Mouse (Mus musculus) kidney, embryonic 16.5 days (tissue): ENCODE measurements around the gene Wdr78. TPM values are rescaled to one million over a fixed set of nuclear protein-coding genes. Genes with fewer than 3 reads are reported as not detected.

Experiments
- ATAC-seq: fragments of 200-750 bp; cut with Nextera tagmentation; 2 replicates; pipeline ENCODE4 v1.8.0; 2017; ENCODE audit warnings: moderate TSS enrichment; ENCODE audit not compliant: low FRiP score, low TSS enrichment
- H3K27ac ChIP-seq: fragments of 300-500 bp; sonication (generic); 2 replicates; pipeline ENCODE4 v1.5.1; 2014; ENCODE audit warnings: low read length
- H3K27me3 ChIP-seq: fragments of 300-500 bp; sonication (generic); 2 replicates; pipeline ENCODE4 v1.6.1; 2014; ENCODE audit warnings: low read length, control low read depth, mixed read lengths; ENCODE audit not compliant: insufficient read depth
- H3K36me3 ChIP-seq: fragments of 300-500 bp; sonication (generic); 2 replicates; pipeline ENCODE4 v1.6.1; 2014; ENCODE audit warnings: low read length, control low read depth, mixed read lengths; ENCODE audit not compliant: insufficient read depth
- H3K4me1 ChIP-seq: fragments of 300-500 bp; sonication (generic); 2 replicates; pipeline ENCODE4 v1.6.1; 2014; ENCODE audit warnings: low read length, control low read depth, mixed read lengths; ENCODE audit not compliant: insufficient read depth
- H3K4me2 ChIP-seq: fragments of 300-500 bp; sonication (generic); replicated peaks from 2 replicates; pipeline ENCODE4 v1.6.1; 2014; ENCODE audit warnings: low read depth, low read length
- H3K4me3 ChIP-seq: fragments of 300-500 bp; sonication (generic); 2 replicates; pipeline ENCODE4 v1.5.1; 2014; ENCODE audit warnings: mild to moderate bottlenecking, low read length
- H3K9ac ChIP-seq: fragments of 300-500 bp; sonication (generic); replicated peaks from 2 replicates; pipeline ENCODE4 v1.6.1; 2014; ENCODE audit warnings: low read length
- H3K9me3 ChIP-seq: fragments of 300-500 bp; sonication (generic); 2 replicates; pipeline ENCODE4 v1.6.1; 2016; ENCODE audit warnings: low read length, control low read depth
- WGBS: fragments of 180-500 bp; shearing (Covaris S2); extraction: QIAGEN DNeasy Blood & Tissue Kit; methylation state at CpG from one replicate; pipeline ENCODE4 v1.1.7; 2014; 5-methylcytosine and 5-hydroxymethylcytosine counted together
- polyA plus RNA-seq: library from polyadenylated mRNA; unstranded; fragments of >200 nt; fragmentation: Nextera tagmentation; extraction: Ambion mirVana; gene quantifications from 2 replicates; pipeline ENCODE4 v1.2.1, GENCODE M21; 2015

Gene Wdr78
- polyA plus RNA-seq, 1 experiment from 2014 or later = 4.3 TPM

DNA sequence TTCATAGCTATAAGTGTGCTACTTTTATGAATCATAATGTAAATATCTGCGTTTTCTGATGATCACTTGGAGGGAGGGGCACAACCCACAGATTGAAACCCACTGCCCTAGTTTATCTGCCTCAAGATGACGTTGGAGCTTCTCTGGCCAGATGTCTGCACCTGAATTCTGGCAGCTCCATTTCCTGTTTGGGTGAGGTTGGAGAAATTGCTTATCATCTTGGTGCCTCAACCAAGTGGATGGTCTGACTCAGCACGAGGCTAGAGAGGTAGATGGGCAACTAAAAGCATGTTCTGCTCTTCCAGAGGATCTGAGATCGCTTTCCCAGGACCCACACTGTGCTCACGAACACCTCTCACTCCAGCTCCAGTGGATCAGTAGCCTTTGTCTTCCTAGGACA is 49.4 kb downstream of the Wdr78 start:
- Histone ChIP-seq H3K27me3 (no peaks in the 10 kb centered on the region), H3K4me3 (no peak overlapping the region), H3K4me1 (no peaks in the 10 kb centered on the region), H3K27ac (no peak overlapping the region), H3K9me3 (no peaks in the 10 kb centered on the region), H3K9ac (no peak overlapping the region), H3K4me2 (no peak overlapping the region), H3K36me3 (no peaks in the 10 kb centered on the region)
- 82% methylated on average over 5 of the region's 5 CpGs for WGBS
- no peak for ATAC-seq

DNA sequence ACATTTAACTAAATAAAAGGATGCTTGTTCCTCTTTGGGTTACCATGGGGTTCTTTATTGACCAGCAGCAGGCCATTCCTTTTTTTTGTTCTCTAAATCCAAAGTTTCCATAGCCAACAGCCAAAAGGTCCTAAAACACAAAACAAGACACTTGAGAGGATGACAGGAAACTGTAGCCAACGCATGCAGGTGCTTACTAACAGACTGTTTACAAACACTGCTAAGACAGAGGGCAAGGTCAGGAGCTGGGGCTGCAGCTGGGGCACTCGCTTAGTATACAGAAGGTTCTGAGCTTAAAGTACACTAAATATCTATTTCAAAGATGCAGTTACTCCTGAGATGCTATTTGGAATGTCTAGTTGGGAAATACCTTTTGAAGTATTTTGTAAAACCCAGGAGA is 49.9 kb downstream of the Wdr78 start:
- Histone ChIP-seq H3K4me3 (no peak overlapping the region), H3K9me3 (no peaks in the 10 kb centered on the region), H3K4me1 (no peaks in the 10 kb centered on the region), H3K27me3 (no peaks in the 10 kb centered on the region), H3K4me2 (no peak overlapping the region), H3K36me3 (0 out of 2 replicates have a peak, but pooled peaks cover under 1% of the 10 kb centered on the region), H3K9ac (no peak overlapping the region), H3K27ac (no peak overlapping the region)
- no peak for ATAC-seq
- 71% methylated on average over 2 of the region's 2 CpGs for WGBS

DNA sequence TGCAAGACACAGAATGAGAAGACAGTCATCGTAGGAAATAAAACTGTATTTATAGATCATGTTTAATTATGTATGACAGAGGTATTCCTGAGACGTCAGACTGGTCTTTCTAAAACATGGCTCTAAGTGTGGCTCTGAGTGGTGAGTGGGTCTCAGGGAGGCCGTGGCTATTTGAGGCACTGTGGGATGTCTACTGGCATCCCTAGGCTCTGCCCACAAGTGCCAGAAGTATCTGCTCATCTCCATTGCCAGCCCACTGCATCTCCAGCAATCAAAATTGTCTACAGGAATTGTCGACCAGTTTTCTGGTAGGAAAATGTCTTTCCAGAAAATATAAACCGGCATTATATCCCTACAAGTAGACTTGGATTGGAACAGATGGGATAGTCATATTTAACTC is 57.4 kb downstream of the Wdr78 start:
- no peak for ATAC-seq
- WGBS = 87% methylated on average over 5 of the region's 5 CpGs
- no peak overlapping the region for H3K27ac ChIP-seq
- H3K9me3 ChIP-seq = no peaks in the 10 kb centered on the region
- no peak overlapping the region for H3K4me2 ChIP-seq
- H3K4me1 ChIP-seq = no peaks in the 10 kb centered on the region
- H3K4me3 ChIP-seq = no peak overlapping the region
- 0 out of 2 replicates have a peak, but pooled peaks cover 2% of the 10 kb centered on the region for H3K36me3 ChIP-seq
- no peaks in the 10 kb centered on the region for H3K27me3 ChIP-seq
- no peak overlapping the region for H3K9ac ChIP-seq

DNA sequence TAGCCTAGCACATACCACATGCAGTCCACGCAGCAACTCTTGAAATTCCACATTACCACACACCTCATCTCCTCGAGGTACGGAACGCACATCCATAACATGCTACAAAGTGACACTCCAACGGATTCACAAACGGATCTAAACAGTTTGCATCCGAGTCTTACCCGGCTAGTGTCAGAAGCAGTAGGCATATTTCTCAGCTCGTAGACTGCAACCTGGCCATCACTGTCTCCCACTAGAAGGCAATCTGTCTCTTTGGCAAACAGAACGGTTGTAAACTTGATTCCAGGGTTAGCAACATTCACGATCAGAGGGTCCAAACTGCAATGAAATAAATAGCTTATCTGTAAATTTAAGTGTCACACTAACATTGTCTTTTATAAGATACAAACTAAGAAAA is 66.3 kb downstream of the Wdr78 start:
- Histone ChIP-seq H3K4me3 (no peak overlapping the region), H3K36me3 (no peaks in the 10 kb centered on the region), H3K27me3 (no peaks in the 10 kb centered on the region), H3K9me3 (no peaks in the 10 kb centered on the region), H3K4me2 (no peak overlapping the region), H3K27ac (no peak overlapping the region), H3K4me1 (no peaks in the 10 kb centered on the region), H3K9ac (no peak overlapping the region)
- 79% methylated on average over 11 of the region's 11 CpGs for WGBS
- ATAC-seq = no peak

DNA sequence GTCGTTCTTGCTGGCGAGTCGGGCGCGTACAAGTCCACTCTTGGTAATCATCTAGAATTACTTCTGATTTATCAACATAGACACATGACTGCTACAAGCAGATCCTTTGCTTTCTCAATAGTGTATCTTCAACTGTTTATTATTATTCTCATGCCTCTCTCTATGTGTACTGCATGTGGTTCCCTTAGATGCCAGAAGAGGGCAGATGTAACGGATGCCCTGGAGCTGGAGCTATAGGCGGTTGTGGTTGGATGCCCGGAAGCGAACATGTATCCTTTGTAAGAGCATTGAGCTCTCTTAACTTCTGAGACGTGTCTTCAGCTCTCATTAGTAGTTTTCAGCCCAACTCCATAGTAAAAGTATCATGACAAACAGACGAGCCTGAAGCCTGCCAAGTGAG is 71.4 kb downstream of the Wdr78 start:
- no peak overlapping the region for H3K27ac ChIP-seq
- H3K4me3 ChIP-seq = no peak overlapping the region
- no peak overlapping the region for H3K9ac ChIP-seq
- 89% methylated on average over 11 of the region's 11 CpGs for WGBS
- no peaks in the 10 kb centered on the region for H3K27me3 ChIP-seq
- H3K4me2 ChIP-seq = no peak overlapping the region
- no peaks in the 10 kb centered on the region for H3K9me3 ChIP-seq
- no peaks in the 10 kb centered on the region for H3K4me1 ChIP-seq
- no peaks in the 10 kb centered on the region for H3K36me3 ChIP-seq
- ATAC-seq = no peak

DNA sequence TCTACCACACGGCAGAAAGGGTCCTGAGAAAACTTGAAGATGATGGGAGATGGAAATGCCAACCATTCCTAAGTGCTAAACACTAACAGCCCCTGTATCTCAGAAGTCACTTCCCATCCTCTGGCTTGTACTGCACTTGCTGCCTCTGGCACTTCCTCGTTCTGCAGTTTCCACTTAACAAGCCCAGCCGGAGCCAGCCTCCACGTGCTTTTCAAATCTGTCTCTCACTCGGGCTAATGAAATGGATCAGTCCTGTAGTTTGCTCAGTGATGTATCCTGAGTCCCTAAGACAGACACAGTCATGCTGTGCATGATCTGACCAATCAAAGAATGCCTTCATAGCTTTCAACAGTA is 74.5 kb downstream of the Wdr78 start:
- ATAC-seq = no peak
- Histone ChIP-seq H3K27ac (no peak overlapping the region), H3K4me2 (no peak overlapping the region), H3K4me3 (no peak overlapping the region), H3K9me3 (no peaks in the 10 kb centered on the region), H3K36me3 (no peaks in the 10 kb centered on the region), H3K27me3 (no peaks in the 10 kb centered on the region), H3K9ac (no peak overlapping the region), H3K4me1 (no peaks in the 10 kb centered on the region)
- 62% methylated on average over 5 of the region's 5 CpGs for WGBS

DNA sequence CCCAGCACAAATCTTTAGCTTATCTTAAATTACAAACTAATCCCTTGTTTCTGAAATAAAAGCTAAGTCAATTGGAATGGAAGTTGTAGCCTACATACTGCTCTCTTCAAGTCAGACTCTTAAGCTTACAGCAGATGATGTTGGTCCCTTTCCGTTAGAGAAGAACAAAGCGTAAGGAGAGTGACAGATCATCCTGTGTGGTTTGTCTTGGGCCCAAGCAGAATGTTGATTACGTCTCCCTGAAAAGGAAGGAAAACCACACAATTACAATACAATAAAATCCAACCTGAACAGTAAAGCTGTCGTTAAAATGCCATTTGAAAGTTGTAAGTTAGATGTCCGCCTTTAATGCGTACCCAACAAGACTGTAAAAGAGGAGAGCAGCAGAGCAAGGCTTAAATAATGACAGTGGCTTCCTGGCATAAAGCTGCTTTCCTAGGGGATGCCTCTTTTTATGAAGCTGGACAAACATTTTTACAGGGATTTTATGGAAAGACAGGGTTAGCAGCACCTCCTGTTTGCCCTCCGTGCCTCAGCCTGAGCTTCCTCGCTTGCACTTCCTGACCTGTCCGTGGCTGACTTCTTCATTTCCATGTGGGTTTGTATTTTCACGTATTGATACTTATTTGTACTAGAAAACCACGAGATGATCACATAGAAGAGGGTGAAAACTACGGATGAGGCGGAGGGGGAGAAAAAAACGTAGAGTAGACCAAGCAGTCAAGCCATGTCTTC is 75.1 kb downstream of the Wdr78 start:
- H3K4me1 ChIP-seq = no peaks in the 10 kb centered on the region
- H3K4me3 ChIP-seq = no peak overlapping the region
- H3K9me3 ChIP-seq = no peaks in the 10 kb centered on the region
- H3K27ac ChIP-seq = no peak overlapping the region
- H3K27me3 ChIP-seq = no peaks in the 10 kb centered on the region
- 64% methylated on average over 14 of the region's 14 CpGs for WGBS
- ATAC-seq = no peak
- no peaks in the 10 kb centered on the region for H3K36me3 ChIP-seq
- no peak overlapping the region for H3K4me2 ChIP-seq
- no peak overlapping the region for H3K9ac ChIP-seq

DNA sequence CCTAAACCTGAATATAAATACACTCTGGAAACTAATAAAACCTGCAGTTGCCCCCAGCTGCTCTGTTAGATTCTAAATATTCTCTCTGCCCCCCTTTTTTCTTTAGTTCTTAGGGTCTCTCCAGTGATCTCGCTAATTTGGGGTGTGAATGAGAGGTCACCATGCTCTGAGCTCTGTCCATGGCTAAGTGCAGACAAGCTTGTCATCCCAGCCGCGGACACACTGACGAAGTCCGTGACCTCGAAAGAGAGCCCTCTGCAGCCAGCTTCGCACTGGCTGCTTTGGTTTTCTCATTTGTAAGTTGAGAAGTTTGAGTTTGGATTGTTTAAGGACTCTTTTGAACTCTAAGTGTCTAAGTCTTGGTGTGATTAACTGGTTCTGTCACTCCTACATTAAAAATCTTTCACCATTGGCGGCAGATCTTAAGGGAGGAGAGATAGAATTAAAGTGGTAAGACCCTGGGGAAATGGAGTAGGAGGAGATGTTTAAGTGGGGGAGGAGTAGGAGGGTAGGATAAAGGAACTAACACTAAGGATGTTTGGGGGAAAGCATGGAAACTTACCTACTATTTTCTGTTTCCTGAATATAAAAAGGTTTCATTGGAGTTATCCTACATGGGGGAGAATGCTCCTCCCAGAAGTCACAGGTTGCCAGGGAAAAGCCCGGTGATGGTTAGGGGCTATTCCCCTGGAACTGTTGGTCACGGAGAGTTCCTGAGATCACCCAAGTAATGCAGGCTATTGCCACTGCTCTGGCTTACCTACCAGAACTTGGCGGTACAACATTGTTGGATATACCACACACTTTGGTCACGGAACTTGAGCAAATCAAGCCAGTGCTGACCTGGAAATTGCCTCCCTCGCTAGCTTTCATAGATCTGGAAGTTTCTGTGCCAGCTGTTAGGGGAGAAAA is 85.9 kb downstream of the Wdr78 start:
- H3K9me3 ChIP-seq = no peaks in the 10 kb centered on the region
- no peak overlapping the region for H3K9ac ChIP-seq
- H3K4me2 ChIP-seq = peak overlapping the region; percentile 11; the same call in 1 of the 2 replicates
- no peak overlapping the region for H3K4me3 ChIP-seq
- H3K36me3 ChIP-seq = no peaks in the 10 kb centered on the region
- no peak overlapping the region for H3K27ac ChIP-seq
- WGBS = 33% methylated on average over 13 of the region's 13 CpGs
- ATAC-seq = peak; percentile 87
- peaks cover 4% of the 10 kb centered on the region; the same call in 1 of the 2 replicates for H3K4me1 ChIP-seq
- H3K27me3 ChIP-seq = no peaks in the 10 kb centered on the region

DNA sequence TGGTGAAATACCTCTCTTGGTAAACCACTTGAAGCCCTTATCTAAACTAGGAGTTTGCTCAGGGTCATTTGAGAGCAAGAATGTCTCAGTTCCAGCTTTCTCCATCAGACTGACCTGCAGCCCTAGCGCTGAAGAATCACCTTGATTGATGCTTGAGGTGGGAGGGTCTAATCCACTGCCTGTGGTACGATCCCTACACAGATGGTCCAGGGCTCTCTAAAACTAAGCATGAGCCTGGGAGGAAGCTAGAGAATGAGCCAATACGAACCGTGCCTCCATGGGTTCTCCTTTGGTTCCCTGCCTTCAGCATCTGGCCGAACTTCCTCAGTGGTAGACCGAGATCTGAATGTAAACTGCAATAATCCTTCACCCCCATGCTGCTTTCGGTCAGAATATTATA is 86.6 kb downstream of the Wdr78 start:
- H3K9ac ChIP-seq = no peak overlapping the region
- 0 out of 2 replicates have a peak, but pooled peaks have one; percentile 61 for ATAC-seq

DNA sequence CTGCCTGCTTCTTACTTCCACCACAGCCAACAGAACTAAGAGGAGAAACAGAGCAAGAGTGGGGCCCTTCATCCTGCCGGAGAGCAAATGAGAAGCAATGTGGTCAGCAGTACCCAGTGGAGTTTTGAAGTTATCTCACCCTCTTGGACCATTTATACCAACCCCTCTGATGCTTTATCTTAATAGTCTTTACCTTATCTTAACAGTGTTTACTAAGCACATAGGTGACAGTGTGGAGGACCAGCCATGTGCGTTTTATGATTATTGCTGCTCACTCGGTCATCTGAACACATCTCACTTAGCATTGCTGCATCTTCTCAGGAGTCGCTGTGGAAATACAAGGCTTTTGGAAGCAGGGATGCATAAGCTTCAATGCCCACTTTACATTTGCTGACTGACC is 87.7 kb downstream of the Wdr78 start, which contains the start of gene Insl5:
TSS of gene Insl5 (minus strand) at position 222 of the 400 bp plus-strand sequence.
- H3K36me3 ChIP-seq = no peaks in the 10 kb centered on the region
- 87% methylated on average over 4 of the region's 4 CpGs for WGBS
- H3K27ac ChIP-seq = no peak within 1 kb of the TSS
- no peak within 1 kb of the TSS for H3K4me2 ChIP-seq
- H3K9ac ChIP-seq = no peak within 1 kb of the TSS
- H3K4me3 ChIP-seq = no peak within 1 kb of the TSS
- H3K9me3 ChIP-seq = no peaks in the 10 kb centered on the region
- no peaks in the 10 kb centered on the region for H3K27me3 ChIP-seq
- H3K4me1 ChIP-seq = peaks cover 4% of the 10 kb centered on the region; the same call in 1 of the 2 replicates
- ATAC-seq = no peak

More for the DNA sequence above, 86.6 kb downstream of the Wdr78 start:
- Histone ChIP-seq H3K9me3 (no peaks in the 10 kb centered on the region), H3K4me1 (peaks cover 4% of the 10 kb centered on the region; the same call in 1 of the 2 replicates), H3K27ac (no peak overlapping the region), H3K4me2 (no peak overlapping the region), H3K4me3 (no peak overlapping the region), H3K27me3 (no peaks in the 10 kb centered on the region), H3K36me3 (no peaks in the 10 kb centered on the region)
- 43% methylated on average over 7 of the region's 7 CpGs for WGBS
